Mouse (Mus musculus): ENCODE results near the gene Trpm7.

The Trpm7 gene

GRCm38 (mm10) chr2:126816644-126817347, 59.2 kb downstream of the Trpm7 start:
- DNase-seq (ENCODE audit: low spot score in 2 of 2) = no peak

- no peak for DNase-seq (ENCODE audit: low spot score in 2 of 2)
Observed at GRCm38 (mm10) chr2:126815822-126816221, 60.2 kb downstream of the Trpm7 start.

GRCm38 (mm10) chr2:126801980-126802379, 74.0 kb downstream of the Trpm7 start:
- DNase-seq (ENCODE audit: low spot score in 2 of 2) = no peak

- no peak for DNase-seq (ENCODE audit: low spot score in 2 of 2)
Observed at GRCm38 (mm10) chr2:126798455-126798854, 77.6 kb downstream of the Trpm7 start.

- no peak for DNase-seq (ENCODE audit: low spot score in 2 of 2)
Observed at GRCm38 (mm10) chr2:126795708-126796107, 80.3 kb downstream of the Trpm7 start.

GRCm38 (mm10) chr2:126792611-126793010, 83.4 kb downstream of the Trpm7 start:
- no peak for DNase-seq (ENCODE audit: low spot score in 2 of 2)

- DNase-seq (ENCODE audit: low spot score in 2 of 2) = no peak
Observed at GRCm38 (mm10) chr2:126787721-126788342, 88.2 kb downstream of the Trpm7 start.

GRCm38 (mm10) chr2:126783370-126783769, 92.7 kb downstream of the Trpm7 start, which contains the start of gene Usp50:
TSS of gene Usp50 (minus strand) at chr2:126783470.
- no peak for DNase-seq (ENCODE audit: low spot score in 2 of 2)

- peak; percentile 49 to 54 for DNase-seq (ENCODE audit: low spot score in 2 of 2)
Observed at GRCm38 (mm10) chr2:126782433-126782832, 93.6 kb downstream of the Trpm7 start.

- no peak for DNase-seq (ENCODE audit: low spot score in 2 of 2)
Observed at GRCm38 (mm10) chr2:126781478-126781877, 94.6 kb downstream of the Trpm7 start.

GRCm38 (mm10) chr2:126780286-126780685, 95.7 kb downstream of the Trpm7 start:
- DNase-seq (ENCODE audit: low spot score in 2 of 2) = no peak

GRCm38 (mm10) chr2:126778806-126779205, 97.2 kb downstream of the Trpm7 start:
- DNase-seq (ENCODE audit: low spot score in 2 of 2) = no peak

GRCm38 (mm10) chr2:126776416-126776815, 99.6 kb downstream of the Trpm7 start:
- no peak for DNase-seq (ENCODE audit: low spot score in 2 of 2)

- no peak for DNase-seq (ENCODE audit: low spot score in 2 of 2)
Observed at GRCm38 (mm10) chr2:126775951-126776350, 100.1 kb downstream of the Trpm7 start.

GRCm38 (mm10) chr2:126772217-126772616, 103.8 kb downstream of the Trpm7 start:
- DNase-seq (ENCODE audit: low spot score in 2 of 2) = no peak

- DNase-seq (ENCODE audit: low spot score in 2 of 2) = no peak
Observed at GRCm38 (mm10) chr2:126769431-126770181, 106.4 kb downstream of the Trpm7 start.

- no peak for DNase-seq (ENCODE audit: low spot score in 2 of 2)
Observed at GRCm38 (mm10) chr2:126768194-126768593, 107.8 kb downstream of the Trpm7 start.

- DNase-seq (ENCODE audit: low spot score in 2 of 2) = no peak
Observed at GRCm38 (mm10) chr2:126767599-126767998, 108.4 kb downstream of the Trpm7 start.

- DNase-seq (ENCODE audit: low spot score in 2 of 2) = no peak
Observed at GRCm38 (mm10) chr2:126765867-126766582, 110.0 kb downstream of the Trpm7 start.

- no peak for DNase-seq (ENCODE audit: low spot score in 2 of 2)
Observed at GRCm38 (mm10) chr2:126759351-126759750, 116.7 kb downstream of the Trpm7 start.

- no peak for DNase-seq (ENCODE audit: low spot score in 2 of 2)
Observed at GRCm38 (mm10) chr2:126755664-126756063, 120.4 kb downstream of the Trpm7 start.

- no peak for DNase-seq (ENCODE audit: low spot score in 2 of 2)
Observed at GRCm38 (mm10) chr2:126743389-126743788, 132.6 kb downstream of the Trpm7 start.

Data from frontal cortex, postnatal 10 days (tissue).